Mouse (Mus musculus) bone marrow, adult 2 months (tissue): ENCODE data around the gene Rnf157.

Experiments
- CTCF ChIP-seq: fragments of 200-500 bp; IDR thresholded peaks from 2 replicates; pipeline ENCODE4 v1.5.1; 2011; ENCODE audit warnings: low read length, control low read depth; ENCODE audit not compliant: control insufficient read depth, insufficient read depth
- POLR2A ChIP-seq: fragments of 200-500 bp; IDR thresholded peaks from 2 replicates; pipeline ENCODE4 v1.6.1; 2011; ENCODE audit warnings: low read depth, mild to moderate bottlenecking, control low read depth, low read length, borderline replicate concordance; ENCODE audit not compliant: control insufficient read depth

DNA sequence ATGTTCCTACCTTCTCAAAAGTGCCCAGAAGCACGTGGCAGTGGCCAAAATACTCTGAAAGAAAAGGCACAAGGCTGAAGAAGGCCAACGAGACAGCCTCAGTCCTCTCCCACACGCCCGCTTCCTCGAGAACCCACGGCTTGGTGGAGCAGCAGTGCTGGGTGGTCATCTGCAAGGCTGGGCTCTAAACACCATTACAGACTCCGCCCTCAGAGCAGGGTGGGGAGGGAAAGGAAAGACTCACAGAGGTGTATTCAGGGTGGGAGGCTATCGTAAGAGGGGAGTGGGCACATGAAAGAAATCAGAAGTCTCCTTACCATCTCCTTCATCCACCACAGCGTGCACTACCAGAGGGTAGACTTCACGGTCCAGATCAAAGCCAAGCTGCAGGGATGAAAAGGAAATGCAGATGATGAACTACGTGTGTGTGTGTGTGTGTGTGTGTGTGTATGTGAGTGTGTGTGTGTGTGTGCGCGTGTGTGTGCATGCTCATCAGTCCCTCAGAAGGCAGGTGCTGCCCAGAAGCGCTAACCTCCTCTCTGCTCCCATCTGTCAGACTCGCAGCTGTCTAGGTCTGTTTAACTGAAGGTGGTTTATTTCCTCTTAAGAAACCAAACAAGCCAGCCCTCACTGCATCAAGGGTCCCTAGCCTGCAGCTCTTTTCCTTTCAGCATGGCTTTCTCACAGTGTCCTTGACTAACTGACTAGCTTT is 53.8 kb downstream of the Rnf157 start:
- TF ChIP-seq CTCF, result no peak
- TF ChIP-seq POLR2A, result no peak
